Mouse (Mus musculus): ENCODE data around the gene Foxi2.

Gene Foxi2

DNA sequence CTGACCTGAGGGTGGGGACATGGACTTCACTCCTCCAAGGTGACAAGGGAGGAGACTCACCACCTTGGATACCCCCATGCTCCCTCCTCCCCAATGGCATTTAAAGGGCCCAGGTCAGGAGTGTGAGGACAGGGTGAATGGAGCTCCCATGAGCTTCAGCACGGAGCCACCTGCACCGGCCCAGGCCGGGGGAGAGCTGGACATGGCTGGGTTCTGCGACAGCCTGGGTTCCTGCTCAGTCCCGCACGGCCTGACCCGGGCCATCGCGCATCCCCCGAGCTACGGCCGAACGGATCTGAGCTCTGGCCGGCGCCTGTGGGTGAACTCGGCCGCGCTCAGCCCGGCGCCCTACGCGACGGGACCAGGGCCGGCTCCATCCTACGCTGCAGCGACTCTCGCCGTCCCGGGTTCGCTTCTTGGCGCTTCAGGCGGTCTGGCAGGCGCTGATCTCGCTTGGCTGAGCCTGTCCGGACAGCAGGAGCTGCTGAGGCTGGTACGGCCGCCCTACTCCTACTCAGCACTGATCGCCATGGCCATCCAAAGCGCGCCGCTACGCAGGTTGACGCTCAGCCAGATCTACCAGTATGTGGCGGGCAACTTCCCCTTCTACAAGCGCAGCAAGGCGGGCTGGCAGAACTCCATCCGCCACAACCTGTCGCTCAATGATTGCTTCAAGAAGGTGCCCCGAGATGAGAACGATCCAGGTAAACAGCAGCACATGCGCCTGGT, at the start of gene Foxi2:
Foxi2 (plus strand) TSS at position 72 of the 729 bp plus-strand sequence.
- DNase-seq (ENCODE audit: low spot score in 2 of 2): no peak

DNA sequence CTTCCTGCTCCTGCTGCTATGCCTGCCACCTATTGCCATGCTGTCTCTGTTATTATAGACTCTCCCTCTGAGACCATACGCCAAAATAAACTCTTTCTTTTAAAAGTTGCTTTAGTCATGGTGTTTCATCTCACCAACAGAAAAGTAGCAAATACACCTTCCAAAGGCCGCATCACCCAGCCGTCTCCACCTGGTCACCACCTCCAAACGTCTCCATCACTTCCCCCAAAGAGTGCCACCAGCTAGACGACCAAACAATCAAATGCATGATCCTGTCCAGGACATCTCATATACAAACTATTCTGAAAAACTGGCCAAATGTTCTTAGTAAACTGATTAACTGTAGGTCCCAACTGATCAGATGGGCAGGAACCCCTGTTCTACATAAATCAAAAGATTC, 45.5 kb upstream of the Foxi2 start:
- no peak for DNase-seq (ENCODE audit: low spot score in 2 of 2)

DNA sequence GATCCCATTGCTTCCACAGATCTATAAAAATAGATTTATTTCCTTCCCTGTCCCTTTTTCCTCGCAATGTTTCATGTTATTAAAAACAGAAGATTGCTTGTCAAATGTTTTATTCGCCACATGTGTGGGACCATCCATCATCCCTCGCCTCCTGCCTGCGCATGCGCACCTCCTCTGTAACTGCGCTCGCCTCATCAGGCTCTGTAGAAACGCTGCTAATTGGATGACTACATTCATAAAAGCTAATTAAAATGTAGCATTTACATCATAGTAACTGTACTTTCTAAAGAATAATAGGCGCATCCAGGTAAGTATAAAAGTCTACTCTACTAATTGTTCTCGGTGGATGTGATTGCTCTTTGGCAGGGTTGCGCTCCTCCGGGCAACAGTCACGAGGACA, 34.1 kb upstream of the Foxi2 start:
- no peak for DNase-seq (ENCODE audit: low spot score in 2 of 2)

DNA sequence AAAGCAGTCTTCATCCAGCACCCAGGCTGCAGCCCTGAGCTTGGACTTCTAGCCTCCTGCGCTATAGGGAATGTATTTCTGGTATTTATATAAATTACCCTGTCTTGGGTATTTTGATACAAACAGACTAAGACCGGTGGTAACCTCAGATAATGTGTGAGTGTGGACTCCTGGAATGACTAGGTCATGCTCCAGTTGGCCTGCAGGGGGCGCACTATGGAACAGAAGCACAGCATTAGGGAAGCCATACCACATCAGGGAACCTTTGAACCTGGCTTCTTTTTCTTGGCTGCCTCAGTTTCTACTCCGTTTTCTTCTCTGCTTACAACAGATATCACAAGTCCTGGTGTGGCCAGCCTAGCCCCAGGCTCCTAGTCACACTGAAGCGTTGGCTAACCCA, 33.2 kb upstream of the Foxi2 start:
- peak; percentile 18 to 57 for DNase-seq (ENCODE audit: low spot score in 2 of 2)

DNA sequence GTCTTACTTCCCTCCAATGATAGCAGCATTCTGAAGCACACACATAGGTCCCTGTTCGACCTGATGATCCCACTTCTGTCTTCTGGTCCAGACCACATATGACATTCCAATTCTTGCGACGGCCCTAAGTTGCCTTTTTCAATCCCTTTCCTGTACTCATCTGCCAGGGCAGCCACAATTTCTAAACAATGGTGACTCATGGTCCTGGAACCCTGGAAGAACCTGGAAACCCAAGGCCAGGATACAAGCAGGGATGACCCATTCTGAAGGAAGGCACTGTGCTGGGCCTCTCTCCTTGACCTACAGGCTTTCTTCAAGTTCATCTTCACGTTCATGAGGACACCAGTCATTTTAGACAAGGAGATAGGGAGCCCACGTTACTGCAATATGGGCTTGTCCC, 31.8 kb upstream of the Foxi2 start:
- DNase-seq (ENCODE audit: low spot score in 2 of 2): no peak

DNA sequence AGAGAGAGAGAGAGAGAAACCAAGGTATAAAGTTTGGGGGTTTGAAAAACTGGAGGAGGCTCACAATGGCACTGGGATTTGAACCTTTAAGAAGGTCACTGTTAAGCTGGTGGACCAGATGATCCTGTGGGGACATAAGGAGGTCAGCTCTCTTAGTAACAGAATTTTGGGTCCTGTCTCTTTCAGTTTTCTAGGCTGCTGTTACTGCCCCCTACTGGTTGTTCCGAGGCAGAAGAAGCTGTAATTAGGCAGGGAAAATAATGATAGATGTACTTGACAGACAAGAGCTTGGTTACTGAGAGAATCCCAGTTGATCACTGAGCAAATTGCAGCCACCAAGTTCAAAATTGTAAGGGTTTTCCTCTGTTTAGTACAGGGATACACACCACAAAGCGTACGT, 21.1 kb upstream of the Foxi2 start:
- no peak for DNase-seq (ENCODE audit: low spot score in 2 of 2)

DNA sequence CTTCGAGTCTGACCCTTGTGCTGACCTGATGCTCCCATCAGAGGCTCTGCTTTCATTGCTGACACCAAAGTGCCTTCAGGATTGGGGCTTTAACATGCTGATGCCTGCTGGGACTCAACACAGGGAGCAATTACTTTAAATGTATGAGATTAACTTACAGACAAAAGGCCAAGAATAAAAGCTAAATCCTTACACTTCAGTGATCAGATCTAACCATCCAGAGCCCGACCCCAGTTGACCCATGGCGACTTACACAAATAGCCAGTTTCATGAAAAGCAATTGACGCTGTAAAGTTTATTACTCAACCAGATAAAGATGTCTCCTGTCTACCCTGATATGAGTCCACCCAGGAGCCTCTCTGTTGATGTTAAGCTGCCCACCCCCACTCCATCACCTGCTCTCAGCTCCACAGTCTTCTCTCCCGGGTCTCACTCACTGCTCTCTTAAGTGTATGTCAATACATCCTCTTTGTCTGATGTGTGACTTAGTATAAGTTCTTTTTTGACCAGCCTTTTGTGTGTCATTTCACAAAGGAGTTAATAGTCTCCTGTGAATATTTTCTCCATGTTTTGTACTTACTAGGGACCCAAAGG, 17.1 kb upstream of the Foxi2 start:
- no peak for DNase-seq (ENCODE audit: low spot score in 2 of 2)

DNA sequence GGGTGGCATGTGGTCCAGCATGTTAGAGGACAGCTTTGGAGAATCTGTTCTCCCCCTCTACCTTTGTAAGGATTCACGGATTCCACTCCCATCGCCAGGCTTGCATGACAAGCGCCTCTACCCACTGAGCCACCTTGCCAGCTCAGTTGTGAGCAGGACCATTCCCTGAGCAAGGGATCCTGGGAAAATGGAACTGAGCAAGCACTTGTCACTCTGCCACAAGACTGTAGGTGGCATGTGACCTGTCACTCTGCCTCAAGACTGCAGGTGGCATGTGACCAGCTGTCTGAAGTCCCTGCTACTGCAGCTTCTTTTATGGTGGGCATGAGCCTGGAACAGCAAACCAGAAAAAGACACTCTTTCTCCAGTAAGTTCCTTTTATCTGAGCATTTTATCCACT, 15.7 kb upstream of the Foxi2 start:
- DNase-seq (ENCODE audit: low spot score in 2 of 2): no peak

DNA sequence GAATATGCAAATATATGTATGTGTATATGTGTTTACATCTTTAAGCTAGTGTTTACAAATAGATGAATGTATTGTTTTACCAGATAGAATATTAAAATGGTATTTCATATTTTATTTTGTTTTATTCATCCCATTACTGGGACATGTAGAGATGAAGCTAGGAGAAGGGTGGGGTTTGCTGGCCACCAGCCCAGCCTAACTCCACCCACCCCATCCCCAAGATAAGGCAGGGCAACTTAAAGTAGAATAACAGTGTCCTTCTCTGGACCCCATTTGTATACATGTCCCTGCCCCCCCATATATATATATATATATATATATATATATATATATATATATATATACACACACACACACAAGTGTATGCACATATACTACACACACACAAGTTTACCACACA, 14.9 kb upstream of the Foxi2 start:
- DNase-seq (ENCODE audit: low spot score in 2 of 2): no peak

DNA sequence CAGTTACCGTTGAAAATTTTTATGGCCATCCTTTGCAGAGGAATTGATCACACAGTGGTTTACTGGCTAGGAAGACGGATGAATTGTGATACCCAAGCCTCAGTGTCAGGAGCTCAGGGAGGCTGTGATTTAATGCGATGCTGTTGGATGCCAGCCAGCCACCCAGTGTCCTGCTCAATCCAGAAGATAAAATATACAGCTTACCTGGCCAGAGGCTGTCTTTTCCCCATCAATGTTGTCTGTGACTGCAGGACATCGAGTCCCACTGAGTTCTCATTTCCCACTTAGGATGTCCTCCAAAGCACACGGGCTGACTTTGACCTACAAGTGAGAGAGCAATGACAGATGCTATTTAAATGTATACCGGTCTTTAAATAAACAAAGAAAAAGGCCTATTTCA, 13.0 kb upstream of the Foxi2 start:
- no peak for DNase-seq (ENCODE audit: low spot score in 2 of 2)

DNA sequence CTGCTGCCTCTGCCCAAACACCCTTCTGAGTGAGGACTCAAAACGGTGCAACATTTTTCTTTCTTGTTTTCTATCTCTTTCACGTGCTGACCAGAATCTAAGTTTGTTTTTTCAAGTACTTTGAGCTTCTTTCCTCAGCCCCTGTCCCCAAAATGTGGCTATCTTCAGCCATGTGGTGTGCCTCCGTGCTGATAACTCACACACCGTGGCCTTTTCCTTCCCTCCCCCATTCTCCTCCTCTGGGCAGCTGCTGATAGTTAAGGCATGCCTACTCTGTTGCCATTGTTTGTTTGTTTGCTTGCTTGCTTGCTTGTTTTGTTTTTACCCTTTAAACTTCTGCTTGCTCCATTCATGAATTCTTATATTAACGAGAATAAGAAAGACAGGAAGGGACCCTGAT, 12.2 kb upstream of the Foxi2 start:
- no peak for DNase-seq (ENCODE audit: low spot score in 2 of 2)

DNA sequence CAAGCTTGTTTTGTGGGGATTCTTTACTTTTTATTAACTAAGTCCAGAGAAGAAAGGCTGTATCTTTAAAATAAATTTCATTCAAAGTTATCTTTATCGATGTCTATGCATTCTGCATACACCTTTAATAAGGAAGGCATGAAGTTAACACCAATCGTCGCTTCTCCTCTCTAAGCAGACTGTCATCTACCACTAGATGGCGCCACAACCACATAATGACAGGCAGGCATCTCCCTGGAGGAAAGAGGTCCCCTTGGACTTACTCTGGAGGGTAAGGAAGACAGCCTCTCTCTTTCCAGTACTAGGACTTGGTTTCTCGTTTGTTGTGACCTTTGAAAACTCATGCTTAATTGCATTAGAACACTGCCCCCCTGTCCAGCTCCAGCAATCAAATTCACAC, 6.7 kb upstream of the Foxi2 start:
- peak; percentile 30 to 68 for DNase-seq (ENCODE audit: low spot score in 2 of 2)

DNA sequence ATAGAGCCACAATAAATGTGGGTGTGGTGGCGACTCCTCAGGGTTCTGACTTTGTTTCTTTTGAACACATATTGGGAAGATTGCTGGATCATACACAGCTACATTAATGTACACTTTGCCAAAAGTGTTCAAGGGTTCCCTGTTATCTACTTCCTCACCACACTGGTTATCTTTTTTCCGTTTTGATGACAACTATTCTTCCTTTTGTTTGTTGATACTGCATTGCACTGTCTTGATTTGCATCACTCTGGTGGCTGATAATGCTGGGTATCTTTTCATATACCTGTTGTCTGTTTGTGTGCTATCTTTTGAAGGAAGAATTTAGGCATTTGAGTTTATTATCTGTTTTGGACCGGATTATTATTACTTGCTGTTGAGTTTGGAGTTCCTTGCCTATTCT, 3.3 kb upstream of the Foxi2 start:
- no peak for DNase-seq (ENCODE audit: low spot score in 2 of 2)

DNA sequence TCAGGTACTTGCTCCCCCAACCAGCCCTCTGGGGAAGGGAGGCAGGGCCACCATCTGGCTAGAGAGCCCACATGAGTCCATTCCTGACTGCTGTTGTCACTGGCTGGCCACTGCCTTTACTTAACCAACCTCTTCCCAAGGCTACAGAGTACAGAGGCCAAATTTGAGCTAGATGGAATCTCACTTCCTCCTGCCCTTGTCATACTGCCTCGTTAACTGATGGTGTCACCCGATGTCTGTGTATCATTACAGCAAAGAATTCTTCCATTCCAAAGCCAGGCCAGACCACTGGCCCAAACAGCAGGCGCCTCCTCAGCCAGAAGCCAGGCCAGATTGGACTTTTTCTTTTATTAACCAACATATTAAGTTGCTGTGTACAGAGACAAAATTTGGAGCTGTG, 1.6 kb upstream of the Foxi2 start:
- DNase-seq (ENCODE audit: low spot score in 2 of 2): no peak

DNA sequence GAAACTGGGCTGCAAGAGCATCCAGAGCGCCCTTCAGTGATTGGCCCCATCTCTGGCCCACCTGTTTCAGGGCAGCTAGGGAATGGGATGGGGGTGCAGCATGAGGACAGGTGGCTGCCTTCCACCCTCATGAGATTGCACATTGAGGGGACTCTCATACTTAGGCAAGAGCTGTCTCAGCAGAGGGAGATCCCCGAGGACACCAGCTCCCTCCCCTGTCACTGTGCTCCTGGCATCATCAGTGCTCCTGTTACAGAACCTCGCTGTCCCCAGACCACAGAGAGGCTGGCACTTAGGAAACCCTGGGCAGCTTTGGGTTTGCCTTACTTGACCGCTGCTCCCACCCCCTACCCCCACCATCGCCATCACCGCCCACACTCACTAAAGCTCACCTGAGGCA, 2.2 kb downstream of the Foxi2 start:
- no peak for DNase-seq (ENCODE audit: low spot score in 2 of 2)

DNA sequence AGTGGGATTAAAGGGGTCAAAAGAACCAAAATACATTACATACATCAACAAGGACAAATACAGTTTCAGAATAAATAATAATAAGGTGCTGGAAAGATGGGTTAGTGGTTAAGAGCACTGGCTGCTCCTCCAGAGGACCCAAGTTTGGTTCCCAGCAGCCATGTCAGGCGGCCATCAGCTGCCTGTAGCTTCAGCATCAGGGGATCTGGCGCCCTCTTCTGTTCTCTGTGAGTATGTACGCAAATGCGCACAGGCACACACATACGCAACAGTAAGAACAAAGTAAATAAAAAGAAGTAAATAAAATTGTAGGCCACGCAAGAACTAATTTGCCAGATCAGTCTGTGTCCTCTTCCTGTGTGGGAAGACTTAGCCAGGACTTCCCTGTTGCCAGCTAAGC, 18.7 kb downstream of the Foxi2 start:
- no peak for DNase-seq (ENCODE audit: low spot score in 2 of 2)

DNA sequence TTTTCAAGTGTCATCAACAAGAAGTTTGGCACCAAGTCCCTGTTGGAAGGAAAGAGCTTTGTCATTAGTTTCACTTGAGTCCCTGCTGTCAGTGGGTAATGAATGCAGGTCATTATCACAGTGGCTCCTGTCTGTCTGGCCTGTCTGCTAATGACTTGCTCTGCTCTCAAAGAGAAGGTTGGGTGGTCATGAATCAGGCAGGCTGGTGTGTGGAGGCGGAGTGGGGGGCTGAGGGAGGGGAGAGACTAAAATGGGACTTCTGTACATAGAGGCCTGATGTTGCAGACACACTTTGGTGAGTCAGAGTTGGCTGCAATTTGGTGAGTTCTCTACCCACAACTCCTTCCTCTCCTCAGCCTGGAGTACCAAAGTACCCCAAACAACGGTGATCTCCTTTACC, 20.8 kb downstream of the Foxi2 start:
- no peak for DNase-seq (ENCODE audit: low spot score in 2 of 2)

DNA sequence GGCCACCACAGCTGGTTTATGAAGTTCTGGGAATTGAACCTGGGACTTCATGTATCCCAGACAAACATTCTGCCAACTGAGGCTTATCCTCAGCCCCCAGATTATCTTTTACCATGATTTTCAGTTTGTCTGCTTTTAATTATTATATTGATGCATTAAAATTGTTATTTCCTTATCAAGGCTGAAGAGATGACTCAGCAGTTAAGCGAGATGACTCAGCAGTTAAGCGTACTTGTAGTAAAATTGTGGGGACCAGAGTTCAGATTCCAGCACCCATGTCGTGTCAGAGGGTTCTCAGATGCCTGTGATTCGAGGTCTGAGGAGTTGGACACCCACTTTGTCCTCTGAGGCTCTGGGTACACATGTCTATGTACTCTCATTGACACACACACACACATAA, 33.8 kb downstream of the Foxi2 start:
- DNase-seq (ENCODE audit: low spot score in 2 of 2): no peak

DNA sequence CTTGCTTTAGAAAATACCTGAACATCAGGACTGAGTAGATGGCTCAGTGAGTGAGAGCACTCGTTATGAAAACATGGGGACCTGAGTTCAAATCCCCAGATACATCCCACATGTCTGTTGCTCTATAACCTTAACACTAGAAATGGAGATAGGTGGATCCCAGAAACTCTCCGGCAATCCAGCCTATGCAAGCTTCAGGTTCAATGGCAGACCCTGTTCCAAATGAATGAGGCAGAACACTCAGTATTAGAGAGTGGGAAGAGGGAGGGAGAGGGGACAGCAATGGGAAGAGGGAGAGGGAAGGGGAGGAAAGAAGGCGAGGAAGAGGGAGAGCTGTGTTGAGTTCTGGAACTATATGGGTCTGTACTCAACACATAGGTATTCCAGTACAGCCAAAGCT, 41.2 kb downstream of the Foxi2 start:
- DNase-seq (ENCODE audit: low spot score in 2 of 2): no peak

DNA sequence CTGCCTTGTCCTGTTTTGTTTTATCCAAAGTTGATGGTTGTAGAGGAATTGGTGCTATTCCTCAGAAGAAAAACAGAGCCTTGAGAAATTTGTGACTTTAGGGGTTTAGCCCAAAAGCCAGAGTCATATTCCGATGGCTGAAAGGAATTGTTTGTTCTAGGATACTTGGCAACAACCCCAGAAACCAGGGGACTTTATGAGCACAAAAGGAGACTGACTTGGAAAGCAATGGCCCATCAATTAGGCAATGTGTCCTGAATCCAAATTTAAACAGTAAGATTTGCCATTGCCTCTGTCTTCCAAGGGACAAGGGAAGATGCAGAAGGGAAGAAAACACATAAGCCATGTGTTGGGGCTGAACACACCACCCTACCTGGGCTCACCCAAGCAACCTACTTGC, 42.3 kb downstream of the Foxi2 start:
- DNase-seq (ENCODE audit: low spot score in 2 of 2): peak in 1 of 2 experiments; percentile 3

DNA sequence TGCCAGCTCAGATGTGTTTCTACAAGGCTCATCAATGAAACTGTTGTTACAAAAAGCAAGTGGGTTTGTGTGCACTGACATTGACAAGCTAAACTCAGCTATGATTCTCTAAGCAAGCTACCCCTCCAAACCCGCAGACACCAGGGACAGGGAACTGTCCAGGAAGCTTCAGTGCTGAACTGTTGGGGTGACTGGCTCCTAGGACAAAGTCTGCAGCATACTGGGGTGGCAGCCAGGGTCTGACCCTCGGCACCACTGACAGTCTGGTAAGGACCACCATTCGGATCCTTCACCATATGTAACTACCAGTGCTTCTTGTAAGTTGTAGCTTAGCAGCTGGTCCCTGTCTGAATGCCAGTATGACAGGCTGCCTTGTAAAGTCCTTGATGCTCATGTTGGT, 43.6 kb downstream of the Foxi2 start:
- DNase-seq (ENCODE audit: low spot score in 2 of 2): peak in 1 of 2 experiments; percentile 13

All from spleen, postnatal 10 days (tissue).